Mouse (Mus musculus): ENCODE measurements around the gene Mt4.
"Not testable (repeated sequence)": the region's sequence is repeated elsewhere in the genome, so short reads cannot be mapped to it uniquely, and the experiment has no call there.

DNA sequence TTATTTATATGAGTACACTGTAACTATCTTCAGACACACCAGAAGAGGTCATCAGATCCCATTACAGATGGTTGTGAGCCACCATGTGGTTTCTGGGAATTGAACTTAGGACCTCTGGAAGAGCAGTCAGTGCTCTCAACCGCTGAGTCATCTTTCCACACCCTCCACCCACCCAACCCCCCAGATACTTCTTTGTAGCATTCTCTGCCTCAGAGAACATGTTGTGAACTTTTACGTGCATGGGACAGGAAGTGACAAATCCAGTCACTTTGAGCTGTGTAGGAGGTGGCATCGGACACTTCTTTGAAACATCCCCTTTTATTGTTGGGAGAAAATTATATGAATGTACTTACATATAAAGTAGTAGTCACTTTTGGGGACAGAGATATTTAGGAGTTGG is 2.4 kb upstream of the Mt4 start:
- not testable (repeated sequence) for TF ChIP-seq GATA1, TAL1 (IDR thresholded peaks at IDR 0.05; ENCODE audit: low read length)
